Mouse (Mus musculus): ENCODE results near the gene Hmgn3. TPM values are rescaled to one million over a fixed set of nuclear protein-coding genes. Genes with fewer than 3 reads are reported as not detected.

The Hmgn3 gene
- polyA plus RNA-seq, 1 experiment from 2014 or later: 115 TPM

GRCm38 (mm10) chr9:83097816-83098215 lies 48.7 kb downstream of the Hmgn3 start:
- WGBS: 69% methylated on average over 8 of the region's 8 CpGs
- H3K27me3 ChIP-seq (ENCODE audit: control insufficient read depth, insufficient read depth, low read length): no peaks in the 10 kb centered on the region

DNA sequence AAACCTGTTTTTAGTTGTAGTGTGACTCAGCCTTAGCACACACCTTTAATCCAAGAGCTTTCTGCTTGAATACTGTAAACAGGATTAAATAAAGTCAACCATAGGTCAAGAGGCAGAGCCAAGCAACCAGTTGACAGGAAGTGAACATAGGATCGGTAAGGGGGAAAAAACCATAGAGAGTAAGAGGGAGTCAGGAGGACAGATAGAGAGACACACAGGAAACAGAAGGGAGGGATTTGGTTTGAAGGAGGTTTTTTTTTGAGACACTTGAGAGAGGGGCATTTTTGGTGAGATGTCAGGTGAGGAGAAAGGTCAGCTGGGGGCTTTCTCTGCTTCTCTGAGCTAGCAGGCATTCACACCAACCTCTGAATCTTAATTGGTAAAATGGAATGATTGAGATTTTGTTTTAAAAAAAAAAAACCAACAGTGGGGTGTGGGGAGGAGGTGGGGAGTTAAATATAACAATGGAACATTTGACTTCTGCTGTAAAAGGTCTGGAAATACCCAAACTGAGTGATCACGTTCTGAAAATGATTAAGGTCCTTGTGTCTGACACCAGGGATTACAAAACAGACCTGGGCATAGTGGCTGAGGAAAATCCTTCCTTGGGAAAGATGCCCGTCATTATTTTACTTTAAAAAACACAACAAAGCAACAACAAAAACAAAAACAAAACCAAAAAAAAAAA lies 51.7 kb downstream of the Hmgn3 start:
- Histone ChIP-seq H3K4me2 (replicated peaks; ENCODE audit: low read depth) (no peak overlapping the region), H3K4me3 (ENCODE audit: low read depth, low read length) (no peak overlapping the region), H3K27me3 (ENCODE audit: control insufficient read depth, insufficient read depth, low read length) (no peaks in the 10 kb centered on the region), H3K27ac (replicated peaks) (no peak overlapping the region), H3K9ac (ENCODE audit: low read length) (no peak overlapping the region), H3K36me3 (ENCODE audit: control insufficient read depth, insufficient read depth, low read length) (no peaks in the 10 kb centered on the region), H3K9me3 (ENCODE audit: control insufficient read depth, low read length) (no peaks in the 10 kb centered on the region), H3K4me1 (replicated peaks; ENCODE audit: control insufficient read depth, insufficient read depth) (no peaks in the 10 kb centered on the region)
- DNase-seq (ENCODE audit: low spot score) (no peak), ATAC-seq (ENCODE audit: low FRiP score, low TSS enrichment) (peak; percentile 81)
- TF ChIP-seq CTCF (IDR thresholded peaks at IDR 0.05; ENCODE audit: low read depth): no peak
- no peak for TF ChIP-seq EP300 (optimal IDR thresholded peaks at IDR 0.05)
- WGBS: 45% methylated on average over 3 of the region's 3 CpGs

More at GRCm38 (mm10) chr9:83097816-83098215, 48.7 kb downstream of the Hmgn3 start:
- no peak overlapping the region for H3K4me3 ChIP-seq (ENCODE audit: low read depth, low read length)
- no peaks in the 10 kb centered on the region for H3K4me1 ChIP-seq (replicated peaks; ENCODE audit: control insufficient read depth, insufficient read depth)
- H3K9me3 ChIP-seq (ENCODE audit: control insufficient read depth, low read length): no peaks in the 10 kb centered on the region
- ATAC-seq (ENCODE audit: low FRiP score, low TSS enrichment): no peak
- H3K4me2 ChIP-seq (replicated peaks; ENCODE audit: low read depth): no peak overlapping the region
- TF ChIP-seq CTCF (IDR thresholded peaks at IDR 0.05; ENCODE audit: low read depth): no peak
- no peak for TF ChIP-seq EP300 (optimal IDR thresholded peaks at IDR 0.05)
- no peak overlapping the region for H3K27ac ChIP-seq (replicated peaks)
- DNase-seq (ENCODE audit: low spot score): no peak
- H3K9ac ChIP-seq (ENCODE audit: low read length): no peak overlapping the region
- H3K36me3 ChIP-seq (ENCODE audit: control insufficient read depth, insufficient read depth, low read length): no peaks in the 10 kb centered on the region

- Histone ChIP-seq H3K4me2 (replicated peaks; ENCODE audit: low read depth) (no peak overlapping the region), H3K9me3 (ENCODE audit: control insufficient read depth, low read length) (no peaks in the 10 kb centered on the region), H3K27ac (replicated peaks) (no peak overlapping the region), H3K27me3 (ENCODE audit: control insufficient read depth, insufficient read depth, low read length) (no peaks in the 10 kb centered on the region), H3K4me3 (ENCODE audit: low read depth, low read length) (no peak overlapping the region), H3K36me3 (ENCODE audit: control insufficient read depth, insufficient read depth, low read length) (no peaks in the 10 kb centered on the region), H3K4me1 (replicated peaks; ENCODE audit: control insufficient read depth, insufficient read depth) (no peaks in the 10 kb centered on the region), H3K9ac (ENCODE audit: low read length) (no peak overlapping the region)
- no peak for DNase-seq (ENCODE audit: low spot score)
- WGBS: 51% methylated on average over 7 of the region's 7 CpGs
- ATAC-seq (ENCODE audit: low FRiP score, low TSS enrichment): no peak
- TF ChIP-seq EP300 (optimal IDR thresholded peaks at IDR 0.05) (no peak), CTCF (IDR thresholded peaks at IDR 0.05; ENCODE audit: low read depth) (no peak)
These were observed 62.6 kb downstream of the Hmgn3 start for GRCm38 (mm10) chr9:83083790-83084469.

DNA sequence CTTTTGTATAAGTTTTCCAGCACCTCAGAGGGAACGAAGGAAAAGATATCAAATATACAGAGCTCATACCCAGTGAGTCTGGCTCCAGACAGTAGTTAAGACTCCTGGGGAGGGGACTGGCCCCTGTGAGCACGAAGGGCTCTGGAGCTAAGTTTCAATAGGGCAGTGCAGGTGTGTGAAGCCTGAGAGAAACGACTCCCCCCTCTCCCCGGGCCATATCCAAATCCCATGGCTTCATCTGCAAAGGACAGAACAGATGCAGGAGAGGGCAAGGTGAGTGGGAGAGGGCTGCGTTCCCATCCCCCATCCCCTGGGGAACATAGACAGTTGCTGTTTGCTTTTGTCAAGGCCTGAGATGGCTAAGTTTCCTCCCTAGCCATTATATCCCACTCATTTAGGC lies 63.4 kb downstream of the Hmgn3 start:
- 65% methylated on average over 5 of the region's 5 CpGs for WGBS
- no peaks in the 10 kb centered on the region for H3K9me3 ChIP-seq (ENCODE audit: control insufficient read depth, low read length)
- no peaks in the 10 kb centered on the region for H3K4me1 ChIP-seq (replicated peaks; ENCODE audit: control insufficient read depth, insufficient read depth)
- no peak overlapping the region for H3K4me2 ChIP-seq (replicated peaks; ENCODE audit: low read depth)
- H3K27ac ChIP-seq (replicated peaks): no peak overlapping the region
- ATAC-seq (ENCODE audit: low FRiP score, low TSS enrichment) (no peak), DNase-seq (ENCODE audit: low spot score) (no peak)
- H3K4me3 ChIP-seq (ENCODE audit: low read depth, low read length): no peak overlapping the region
- H3K27me3 ChIP-seq (ENCODE audit: control insufficient read depth, insufficient read depth, low read length): no peaks in the 10 kb centered on the region
- no peak for TF ChIP-seq CTCF (IDR thresholded peaks at IDR 0.05; ENCODE audit: low read depth)
- no peak for TF ChIP-seq EP300 (optimal IDR thresholded peaks at IDR 0.05)
- H3K36me3 ChIP-seq (ENCODE audit: control insufficient read depth, insufficient read depth, low read length): no peaks in the 10 kb centered on the region
- no peak overlapping the region for H3K9ac ChIP-seq (ENCODE audit: low read length)

DNA sequence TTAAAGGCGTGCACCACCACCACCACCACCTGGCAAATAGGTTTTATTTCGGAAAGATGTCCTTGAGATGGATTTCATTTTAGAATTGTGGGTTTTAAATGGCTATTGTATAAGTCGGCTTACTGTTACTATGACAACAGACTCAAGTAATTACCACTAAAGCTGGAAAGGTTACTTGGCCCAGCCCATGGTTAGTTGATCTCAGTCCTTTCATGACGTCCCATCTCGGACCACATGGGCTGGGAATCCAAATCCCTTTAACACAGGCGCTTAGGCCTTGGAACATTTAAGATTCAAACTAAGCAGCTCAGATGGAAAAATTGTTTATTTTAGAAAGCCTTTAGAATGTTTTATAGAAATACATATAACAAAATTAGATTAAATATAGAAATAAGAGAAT lies 64.2 kb downstream of the Hmgn3 start:
- 65% methylated on average over 6 of the region's 6 CpGs for WGBS
- TF ChIP-seq EP300 (optimal IDR thresholded peaks at IDR 0.05) (no peak), CTCF (IDR thresholded peaks at IDR 0.05; ENCODE audit: low read depth) (no peak)
- no peak overlapping the region for H3K27ac ChIP-seq (replicated peaks)

DNA sequence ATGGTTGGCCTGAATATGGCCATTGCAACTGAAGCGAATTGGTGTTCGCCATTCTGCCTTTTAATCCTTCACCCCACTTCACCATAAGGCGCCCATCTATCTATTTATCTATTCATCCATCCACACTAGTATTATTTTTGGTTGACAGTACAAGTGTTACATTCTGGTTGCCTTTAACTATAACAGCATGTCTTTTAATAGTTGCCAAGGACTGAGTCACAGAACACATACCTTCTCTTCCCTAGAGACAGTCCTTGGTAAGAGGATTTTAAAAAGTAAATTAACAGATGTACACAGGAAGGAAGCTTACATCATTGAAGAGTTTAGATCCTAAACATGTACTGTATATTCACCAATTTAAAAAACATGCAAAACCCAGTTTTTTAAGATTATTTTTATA lies 66.8 kb downstream of the Hmgn3 start:
- DNase-seq (ENCODE audit: low spot score) (no peak), ATAC-seq (ENCODE audit: low FRiP score, low TSS enrichment) (no peak)
- Histone ChIP-seq H3K27ac (replicated peaks) (no peak overlapping the region), H3K4me3 (ENCODE audit: low read depth, low read length) (no peak overlapping the region), H3K9me3 (ENCODE audit: control insufficient read depth, low read length) (no peaks in the 10 kb centered on the region), H3K27me3 (ENCODE audit: control insufficient read depth, insufficient read depth, low read length) (no peaks in the 10 kb centered on the region), H3K9ac (ENCODE audit: low read length) (no peak overlapping the region), H3K4me2 (replicated peaks; ENCODE audit: low read depth) (no peak overlapping the region), H3K4me1 (replicated peaks; ENCODE audit: control insufficient read depth, insufficient read depth) (no peaks in the 10 kb centered on the region), H3K36me3 (ENCODE audit: control insufficient read depth, insufficient read depth, low read length) (no peaks in the 10 kb centered on the region)
- TF ChIP-seq EP300 (optimal IDR thresholded peaks at IDR 0.05): no peak
- 85% methylated on average over 3 of the region's 3 CpGs for WGBS

More for the DNA sequence above, 64.2 kb downstream of the Hmgn3 start:
- H3K9ac ChIP-seq (ENCODE audit: low read length): no peak overlapping the region
- H3K4me1 ChIP-seq (replicated peaks; ENCODE audit: control insufficient read depth, insufficient read depth): no peaks in the 10 kb centered on the region
- H3K4me2 ChIP-seq (replicated peaks; ENCODE audit: low read depth): no peak overlapping the region
- H3K9me3 ChIP-seq (ENCODE audit: control insufficient read depth, low read length): no peaks in the 10 kb centered on the region
- H3K27me3 ChIP-seq (ENCODE audit: control insufficient read depth, insufficient read depth, low read length): no peaks in the 10 kb centered on the region
- no peak for ATAC-seq (ENCODE audit: low FRiP score, low TSS enrichment)
- H3K36me3 ChIP-seq (ENCODE audit: control insufficient read depth, insufficient read depth, low read length): no peaks in the 10 kb centered on the region
- DNase-seq (ENCODE audit: low spot score): no peak
- no peak overlapping the region for H3K4me3 ChIP-seq (ENCODE audit: low read depth, low read length)
